Mouse (Mus musculus) B cell, adult 2 months (primary cell): ENCODE results near the gene Arhgef12.
"Not testable (repeated sequence)": the region's sequence is repeated elsewhere in the genome, so short reads cannot be mapped to it uniquely, and the experiment has no call there.

ENCODE experiments used
- DNase-seq, 2 experiments: peaks; one replicate each; pipeline ENCODE4 v3.0.0; 2022

Gene Arhgef12

GRCm38 (mm10) chr9:42995298-42995697, 111.7 kb downstream of the Arhgef12 start:
- DNase-seq = no peak

DNA sequence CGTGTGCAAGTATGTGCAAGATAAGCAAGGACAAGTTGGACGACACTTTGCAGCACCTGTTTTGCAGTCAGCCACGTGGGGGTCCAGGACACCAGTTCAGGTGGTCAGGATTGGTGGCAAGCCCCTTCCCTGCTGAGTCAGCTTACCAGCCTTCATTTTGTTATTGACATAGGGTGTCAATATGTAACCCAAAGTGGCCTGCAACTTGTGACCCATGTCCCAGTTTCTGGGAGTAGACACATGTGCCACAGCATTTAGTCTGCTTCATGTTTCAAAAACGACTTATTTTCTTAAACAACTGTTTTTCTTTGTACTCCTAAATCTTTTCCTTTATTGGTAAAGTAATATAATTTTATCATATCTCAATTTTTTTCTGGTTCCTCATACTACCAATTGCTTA, 112.3 kb downstream of the Arhgef12 start:
- no peak for DNase-seq

DNA sequence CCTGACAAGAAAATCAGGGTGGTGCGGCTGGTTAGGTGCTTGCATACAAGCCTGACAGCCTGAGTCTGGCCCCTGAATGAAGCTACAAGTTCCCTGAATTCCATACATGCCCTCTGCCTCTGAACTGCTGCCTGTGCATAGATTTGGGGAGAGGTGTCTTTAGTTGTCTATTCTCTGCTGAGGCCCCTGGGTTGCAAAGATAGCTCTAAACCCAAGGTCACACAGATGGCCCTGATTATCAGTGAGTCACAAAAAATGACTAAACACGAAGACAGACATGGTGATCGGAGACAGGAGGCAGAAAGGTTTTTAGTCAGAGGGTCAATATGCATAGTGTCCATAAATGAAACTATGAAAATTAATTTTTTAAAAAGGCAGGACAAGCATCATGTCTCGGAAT, 113.4 kb downstream of the Arhgef12 start:
- DNase-seq = no peak

GRCm38 (mm10) chr9:42987988-42988387, 119.1 kb downstream of the Arhgef12 start:
- no peak for DNase-seq

GRCm38 (mm10) chr9:42968894-42969521, 138.0 kb downstream of the Arhgef12 start:
- no peak for DNase-seq

DNA sequence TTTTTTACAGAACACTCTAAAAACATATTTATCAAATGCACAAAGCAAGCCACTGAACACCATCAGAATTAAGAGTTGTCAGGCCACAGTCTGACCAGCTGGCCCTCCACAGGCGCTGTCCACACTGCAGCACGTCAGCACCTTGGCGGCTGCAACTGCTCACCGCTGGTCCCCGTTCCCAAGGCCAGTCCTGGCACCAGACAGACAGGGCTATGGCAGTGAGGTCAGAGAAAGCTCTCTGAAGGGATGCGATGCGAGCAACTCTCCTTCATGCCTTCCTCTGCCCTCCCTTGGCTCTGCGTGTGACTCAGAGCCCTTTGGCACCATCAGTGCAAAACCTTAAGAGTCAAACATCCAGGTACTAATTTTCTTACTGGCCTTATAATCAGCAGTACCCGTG, 139.3 kb downstream of the Arhgef12 start:
- no peak for DNase-seq

DNA sequence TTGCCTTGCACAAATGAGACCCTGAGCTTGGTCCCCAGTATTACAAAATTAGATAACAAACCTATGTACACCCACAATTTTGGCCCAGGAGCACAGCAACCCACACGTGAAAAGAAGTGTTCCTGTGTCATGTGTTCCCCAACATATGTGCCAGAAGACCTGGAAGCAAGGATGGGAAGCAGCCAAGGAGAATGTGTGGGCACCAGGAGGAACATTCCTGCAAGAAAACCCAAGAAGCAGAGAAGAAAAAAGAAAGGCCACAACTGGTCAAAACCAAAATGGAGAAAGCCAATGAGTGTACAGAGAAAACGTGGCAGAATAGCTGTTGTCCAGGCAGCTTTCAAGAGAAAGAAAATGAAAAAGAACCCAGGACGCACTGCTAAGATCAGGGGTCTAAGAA, 142.2 kb downstream of the Arhgef12 start:
- not testable (repeated sequence) for DNase-seq

DNA sequence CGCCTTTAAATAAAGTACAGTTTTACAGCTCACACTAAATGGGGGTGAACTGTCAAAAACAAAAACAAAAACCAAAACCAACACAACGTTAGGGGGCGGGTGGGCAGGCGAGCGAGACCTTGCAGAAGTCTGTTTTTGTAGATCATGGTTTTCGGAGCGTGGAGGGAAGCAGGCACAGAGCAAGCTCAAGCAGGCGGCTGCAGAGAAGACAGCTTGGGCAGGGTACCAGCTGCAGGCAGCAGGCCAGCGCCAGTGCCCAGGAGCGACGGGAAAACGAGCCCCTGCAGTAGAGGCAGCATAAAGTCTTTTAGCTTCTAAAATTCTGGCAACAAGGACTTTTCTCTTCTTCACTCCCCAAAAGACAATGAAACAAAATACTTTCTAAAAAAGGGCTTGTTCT, 142.7 kb downstream of the Arhgef12 start:
- no peak for DNase-seq

GRCm38 (mm10) chr9:42962506-42962905, 144.5 kb downstream of the Arhgef12 start:
- no peak for DNase-seq

DNA sequence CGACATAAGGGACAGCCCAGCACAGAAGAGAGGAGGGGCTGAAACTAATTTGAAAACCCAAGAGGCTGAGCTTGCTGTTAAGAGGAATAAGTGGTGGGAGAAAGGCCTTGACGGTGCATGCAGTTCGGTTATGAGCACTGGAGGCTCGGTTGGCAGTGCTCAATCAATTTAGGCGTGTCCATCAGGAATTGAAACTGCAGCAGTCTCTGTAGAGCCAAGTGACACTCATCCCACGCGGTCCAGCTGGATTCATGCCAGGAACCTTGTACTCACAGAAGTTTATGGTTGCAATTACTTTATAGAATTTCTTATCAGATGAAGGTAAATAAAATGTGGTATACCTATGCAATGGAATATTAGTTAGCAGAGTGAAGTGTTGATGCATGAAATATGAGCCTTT, 148.6 kb downstream of the Arhgef12 start:
- DNase-seq = no peak

DNA sequence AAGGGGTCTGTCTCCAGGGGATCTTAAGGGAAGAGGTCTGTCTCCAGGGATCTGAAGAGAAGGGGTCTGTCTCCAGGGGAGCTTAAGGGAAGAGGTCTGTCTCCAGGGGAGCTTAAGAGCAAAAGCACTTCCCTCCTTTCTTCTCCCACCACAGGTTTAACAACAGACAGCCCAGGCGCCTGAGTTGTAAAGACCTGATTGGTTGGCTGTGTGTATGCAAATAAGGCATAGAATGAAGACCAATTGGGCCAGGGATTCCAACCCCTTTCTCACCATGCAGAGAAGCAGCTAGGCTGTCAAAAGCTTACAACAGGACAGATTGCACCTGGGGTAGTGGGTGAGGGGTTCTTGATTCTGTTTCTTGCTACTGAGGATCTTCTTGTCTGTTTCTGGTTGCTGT, 158.7 kb downstream of the Arhgef12 start:
- no peak for DNase-seq

DNA sequence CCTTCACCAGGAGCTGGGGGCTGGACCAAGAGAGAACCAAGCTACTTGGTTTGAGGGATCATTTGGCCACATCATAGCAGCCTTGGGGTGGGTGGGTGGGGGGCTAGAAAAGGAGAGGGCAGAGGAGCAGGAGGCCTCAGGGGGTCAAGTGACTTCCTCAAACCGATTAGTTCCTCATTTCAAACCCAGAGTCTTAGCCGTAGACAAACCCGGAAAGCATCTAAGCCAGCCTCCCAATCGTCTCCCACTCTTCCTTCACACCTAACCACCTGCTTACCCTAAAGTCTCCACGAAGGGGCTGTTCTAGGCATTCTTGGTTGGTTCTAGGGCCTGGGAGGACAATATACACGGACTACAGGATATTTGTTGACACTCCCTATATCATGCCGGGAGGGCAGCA, 161.9 kb downstream of the Arhgef12 start:
- peak in 1 of 2 experiments; percentile 30 for DNase-seq

- peak; percentile 73 to 75 for DNase-seq
These were observed 162.5 kb downstream of the Arhgef12 start for GRCm38 (mm10) chr9:42944536-42945006.

- peak; percentile 3 to 5 for DNase-seq
These were observed 163.1 kb downstream of the Arhgef12 start, which contains the start of gene Grik4 for GRCm38 (mm10) chr9:42943781-42944535. Grik4 (minus strand) TSS chr9:42944493.

DNA sequence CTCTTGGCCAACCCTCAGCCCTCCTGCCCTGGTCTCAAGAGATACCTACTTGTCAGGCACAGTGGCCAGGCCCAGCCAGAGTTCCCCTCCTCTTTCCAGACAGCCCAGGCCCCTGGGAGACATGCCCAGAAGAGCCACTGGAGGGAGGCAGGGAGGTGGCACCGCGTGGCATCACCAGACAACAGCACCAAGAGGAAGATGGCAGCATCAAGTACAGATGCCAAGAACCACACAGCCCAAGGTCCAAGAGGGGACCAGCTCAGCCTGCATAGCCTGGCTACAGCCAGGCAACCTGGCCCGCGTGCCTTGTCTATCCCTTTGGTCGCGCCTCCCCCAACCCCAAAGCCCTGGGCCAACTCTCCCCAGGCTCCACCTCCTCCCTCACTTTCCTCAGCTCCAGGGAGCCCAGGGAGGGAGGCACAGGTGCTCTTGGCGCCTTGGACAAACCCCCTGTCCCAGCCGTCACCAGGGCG, 163.9 kb downstream of the Arhgef12 start:
- DNase-seq = peak; percentile 3 to 5

DNA sequence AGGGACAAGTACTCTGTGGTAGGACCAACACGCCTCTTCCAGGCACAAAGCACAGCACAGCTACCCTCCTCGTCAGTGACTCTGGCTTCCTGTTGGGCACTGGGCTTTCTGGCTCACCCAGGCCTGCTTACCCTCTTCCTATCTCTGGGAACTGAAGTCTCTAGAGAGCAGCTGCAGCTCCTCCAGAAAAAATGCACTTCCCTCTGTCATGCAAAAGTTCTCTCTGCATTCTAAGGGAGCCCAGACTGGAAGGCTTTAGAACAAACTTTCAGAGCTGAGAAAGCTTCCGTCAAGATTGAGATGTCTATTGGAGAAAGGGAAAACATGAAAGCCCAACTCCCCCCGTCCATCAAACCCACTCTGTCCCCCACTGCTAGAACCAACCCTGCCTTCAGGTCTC, 164.9 kb downstream of the Arhgef12 start:
- no peak for DNase-seq

- no peak for DNase-seq
These were observed 174.9 kb downstream of the Arhgef12 start for GRCm38 (mm10) chr9:42932146-42932545.

DNA sequence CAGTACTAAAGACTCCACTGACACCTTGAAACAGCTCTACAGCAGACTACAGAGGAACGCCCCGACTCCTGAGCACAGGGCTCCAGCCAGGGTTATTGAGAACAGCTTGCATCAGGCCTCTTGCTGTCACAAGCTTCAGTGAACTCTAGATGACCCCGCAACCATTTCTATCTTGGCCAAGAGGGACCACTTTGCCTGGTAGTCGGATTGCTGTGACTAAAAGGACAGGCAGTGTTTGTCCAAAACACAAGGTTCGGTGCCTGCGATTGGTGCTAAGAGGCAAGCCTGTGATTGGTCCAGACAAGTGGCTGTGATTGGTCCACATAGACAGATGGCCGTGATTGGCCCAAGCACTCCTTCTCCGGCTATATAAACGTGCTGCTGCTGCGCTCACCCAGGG, 179.5 kb downstream of the Arhgef12 start:
- DNase-seq = no peak

GRCm38 (mm10) chr9:42926564-42926963, 180.5 kb downstream of the Arhgef12 start:
- DNase-seq = no peak

- no peak for DNase-seq
These were observed 185.2 kb downstream of the Arhgef12 start for GRCm38 (mm10) chr9:42921830-42922229.

DNA sequence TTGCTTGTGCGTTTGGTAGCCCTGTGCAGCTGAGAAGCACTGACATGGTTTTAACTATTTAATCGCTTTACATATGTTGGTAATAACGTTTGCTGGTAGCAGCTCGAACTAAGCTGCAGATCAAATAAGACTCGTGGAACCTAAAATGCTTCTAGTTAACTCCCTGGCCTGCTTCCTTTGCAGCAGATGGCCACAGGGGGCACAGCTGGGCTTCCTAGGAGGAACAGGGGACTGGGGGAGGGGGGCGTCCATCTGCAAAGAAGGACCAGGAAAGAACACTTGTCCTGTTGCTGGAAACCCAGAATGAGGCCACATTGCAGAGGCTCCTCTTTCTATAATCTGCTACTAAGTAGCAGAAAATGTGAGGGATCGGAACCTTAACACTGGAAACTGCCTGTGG, 186.8 kb downstream of the Arhgef12 start:
- DNase-seq = no peak

- DNase-seq = no peak
These were observed 189.1 kb downstream of the Arhgef12 start for GRCm38 (mm10) chr9:42917911-42918310.
